Mouse (Mus musculus) urinary bladder, postnatal 14 days (tissue): ENCODE data around the gene Stx3.

Experiments used
- DNase-seq: peaks from one replicate; pipeline ENCODE4 v3.0.0; 2021; ENCODE audit warnings: low spot score

The Stx3 gene

DNA sequence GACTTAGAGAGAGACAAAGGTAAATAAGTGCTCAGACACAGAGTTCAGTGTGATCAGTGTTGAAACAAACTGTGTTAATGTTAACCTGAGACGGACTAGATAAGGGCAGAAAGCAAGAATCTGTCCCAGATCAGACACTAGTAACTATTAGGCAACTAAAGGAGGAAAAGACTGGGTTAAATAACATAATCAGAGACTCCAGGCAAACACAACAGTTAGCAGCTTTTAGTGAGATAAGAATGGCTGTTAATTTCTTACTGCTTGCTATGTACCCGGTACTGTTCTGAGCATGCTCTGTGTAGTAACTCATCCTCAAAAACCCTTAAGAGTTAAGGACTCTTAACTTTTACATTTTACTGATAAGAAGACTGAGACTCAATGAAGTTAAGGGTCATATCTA lies 93.3 kb downstream of the Stx3 start:
- no peak for DNase-seq
